Mouse (Mus musculus) midbrain, embryonic 11.5 days (tissue): ENCODE data around the gene Tmem80. TPM values are rescaled to one million over a fixed set of nuclear protein-coding genes. Genes with fewer than 3 reads are reported as not detected.

ENCODE experiments used
- ATAC-seq: fragments of 200-750 bp; cut with Nextera tagmentation; 2 replicates; pipeline ENCODE4 v1.8.0; 2017; ENCODE audit warnings: moderate TSS enrichment, moderate library complexity; ENCODE audit not compliant: low FRiP score
- DNase-seq: peaks from one replicate; pipeline ENCODE4 v3.0.0; 2015; ENCODE audit warnings: low spot score; ENCODE audit errors: missing footprints
- H3K27ac ChIP-seq: fragments of 300-500 bp; sonication (generic); 2 replicates; pipeline ENCODE4 v1.5.1; 2014; ENCODE audit warnings: low read depth, low read length
- H3K27me3 ChIP-seq: fragments of 300-500 bp; sonication (generic); 2 replicates; pipeline ENCODE4 v1.6.1; 2014; ENCODE audit warnings: mild to moderate bottlenecking, low read length, moderate library complexity, mixed read lengths; ENCODE audit not compliant: control insufficient read depth, insufficient read depth
- H3K36me3 ChIP-seq: fragments of 300-500 bp; sonication (generic); 2 replicates; pipeline ENCODE4 v1.6.1; 2014; ENCODE audit warnings: mild to moderate bottlenecking, low read length, moderate library complexity, mixed read lengths; ENCODE audit not compliant: control insufficient read depth, insufficient read depth
- H3K4me1 ChIP-seq: fragments of 300-500 bp; sonication (generic); 2 replicates; pipeline ENCODE4 v1.6.1; 2014; ENCODE audit warnings: low read length; ENCODE audit not compliant: control insufficient read depth, insufficient read depth
- H3K4me2 ChIP-seq: fragments of 300-500 bp; sonication (generic); 2 replicates; pipeline ENCODE4 v1.6.1; 2014; ENCODE audit warnings: mild to moderate bottlenecking, moderate library complexity
- H3K4me3 ChIP-seq: fragments of 300-500 bp; sonication (generic); 2 replicates; pipeline ENCODE4 v1.5.1; 2014; ENCODE audit warnings: low read depth, low read length
- H3K9ac ChIP-seq: fragments of 300-500 bp; sonication (generic); 2 replicates; pipeline ENCODE4 v1.6.1; 2014; ENCODE audit warnings: low read length
- H3K9me3 ChIP-seq: fragments of 300-500 bp; sonication (generic); 2 replicates; pipeline ENCODE4 v1.6.1; 2016; ENCODE audit warnings: low read length; ENCODE audit not compliant: control insufficient read depth
- WGBS: fragments of 180-500 bp; shearing (Covaris S2); extraction: QIAGEN DNeasy Blood & Tissue Kit; methylation state at CpG from one replicate; pipeline ENCODE4 v1.1.7; 2014; 5-methylcytosine and 5-hydroxymethylcytosine counted together
- polyA plus RNA-seq: library from polyadenylated mRNA; unstranded; fragments of >200 nt; fragmentation: Nextera tagmentation; extraction: Ambion mirVana; gene quantifications from 2 replicates; pipeline ENCODE4 v1.2.1, GENCODE M21; 2014

The Tmem80 gene
- polyA plus RNA-seq, 1 experiment from 2014 or later: 34.4 TPM

GRCm38 (mm10) chr7:141343230-141343629, 15.7 kb downstream of the Tmem80 start:
- H3K27me3 ChIP-seq: peaks cover 3% of the 10 kb centered on the region; the same call in 1 of the 2 replicates
- H3K4me2 ChIP-seq: no peak overlapping the region
- no peaks in the 10 kb centered on the region for H3K9me3 ChIP-seq
- peaks cover 6% of the 10 kb centered on the region; the same call in 1 of the 2 replicates for H3K4me1 ChIP-seq
- 63% methylated on average over 2 of the region's 2 CpGs for WGBS
- H3K9ac ChIP-seq: no peak overlapping the region
- no peaks in the 10 kb centered on the region for H3K36me3 ChIP-seq
- ATAC-seq (no peak), DNase-seq (no peak)
- no peak overlapping the region for H3K27ac ChIP-seq
- H3K4me3 ChIP-seq: no peak overlapping the region

GRCm38 (mm10) chr7:141343696-141344095, 16.2 kb downstream of the Tmem80 start:
- Histone ChIP-seq H3K9ac (no peak overlapping the region), H3K4me2 (no peak overlapping the region), H3K4me1 (peaks cover 2% of the 10 kb centered on the region; the same call in 1 of the 2 replicates), H3K27ac (no peak overlapping the region), H3K27me3 (no peaks in the 10 kb centered on the region), H3K9me3 (no peaks in the 10 kb centered on the region), H3K4me3 (no peak overlapping the region), H3K36me3 (no peaks in the 10 kb centered on the region)
- WGBS: 84% methylated on average over 7 of the region's 7 CpGs
- ATAC-seq (no peak), DNase-seq (no peak)

GRCm38 (mm10) chr7:141344787-141345186, 17.2 kb downstream of the Tmem80 start:
- no peaks in the 10 kb centered on the region for H3K4me1 ChIP-seq
- H3K9me3 ChIP-seq: no peaks in the 10 kb centered on the region
- H3K36me3 ChIP-seq: no peaks in the 10 kb centered on the region
- no peak overlapping the region for H3K9ac ChIP-seq
- H3K27ac ChIP-seq: no peak overlapping the region
- no peak overlapping the region for H3K4me2 ChIP-seq
- 90% methylated on average over 5 of the region's 5 CpGs for WGBS
- ATAC-seq (no peak), DNase-seq (no peak)
- H3K27me3 ChIP-seq: no peaks in the 10 kb centered on the region
- H3K4me3 ChIP-seq: no peak overlapping the region

- no peaks in the 10 kb centered on the region for H3K27me3 ChIP-seq
Measured at GRCm38 (mm10) chr7:141351061-141351460, 23.5 kb downstream of the Tmem80 start.

GRCm38 (mm10) chr7:141355051-141355450, 27.5 kb downstream of the Tmem80 start:
- 76% methylated on average over 8 of the region's 8 CpGs for WGBS
- ATAC-seq (no peak), DNase-seq (no peak)
- H3K36me3 ChIP-seq: no peaks in the 10 kb centered on the region
- H3K9me3 ChIP-seq: no peaks in the 10 kb centered on the region
- no peak overlapping the region for H3K4me3 ChIP-seq
- no peak overlapping the region for H3K27ac ChIP-seq
- no peak overlapping the region for H3K4me2 ChIP-seq
- H3K9ac ChIP-seq: no peak overlapping the region
- no peaks in the 10 kb centered on the region for H3K27me3 ChIP-seq
- no peaks in the 10 kb centered on the region for H3K4me1 ChIP-seq

More at GRCm38 (mm10) chr7:141351061-141351460, 23.5 kb downstream of the Tmem80 start:
- Histone ChIP-seq H3K4me1 (no peaks in the 10 kb centered on the region), H3K4me2 (no peak overlapping the region), H3K9ac (no peak overlapping the region), H3K9me3 (no peaks in the 10 kb centered on the region), H3K27ac (no peak overlapping the region), H3K36me3 (no peaks in the 10 kb centered on the region), H3K4me3 (no peak overlapping the region)
- ATAC-seq (no peak), DNase-seq (no peak)
- 78% methylated on average over 6 of the region's 6 CpGs for WGBS

- Histone ChIP-seq H3K4me3 (no peak overlapping the region), H3K36me3 (no peaks in the 10 kb centered on the region), H3K4me1 (no peaks in the 10 kb centered on the region), H3K27ac (no peak overlapping the region), H3K9me3 (no peaks in the 10 kb centered on the region), H3K4me2 (no peak overlapping the region), H3K9ac (no peak overlapping the region), H3K27me3 (no peaks in the 10 kb centered on the region)
- no peak for ATAC-seq
- no peak for DNase-seq
- WGBS: 61% methylated on average over 12 of the region's 12 CpGs
Measured at GRCm38 (mm10) chr7:141355626-141356326, 28.2 kb downstream of the Tmem80 start.

- Histone ChIP-seq H3K4me1 (no peaks in the 10 kb centered on the region), H3K27ac (no peak overlapping the region), H3K9ac (no peak overlapping the region), H3K9me3 (no peaks in the 10 kb centered on the region), H3K36me3 (no peaks in the 10 kb centered on the region), H3K4me3 (no peak overlapping the region), H3K27me3 (peaks cover 5% of the 10 kb centered on the region), H3K4me2 (no peak overlapping the region)
- no peak for ATAC-seq
- DNase-seq: no peak
- 79% methylated on average over 14 of the region's 14 CpGs for WGBS
Measured at GRCm38 (mm10) chr7:141356971-141357370, 29.4 kb downstream of the Tmem80 start.

GRCm38 (mm10) chr7:141361510-141361909, 34.0 kb downstream of the Tmem80 start:
- 11% methylated on average over 24 of the region's 24 CpGs for WGBS
- Histone ChIP-seq H3K4me2 (no peak overlapping the region), H3K36me3 (no peaks in the 10 kb centered on the region), H3K4me3 (no peak overlapping the region), H3K9ac (no peak overlapping the region), H3K27me3 (peaks cover 5% of the 10 kb centered on the region), H3K4me1 (no peaks in the 10 kb centered on the region), H3K9me3 (no peaks in the 10 kb centered on the region), H3K27ac (no peak overlapping the region)
- no peak for DNase-seq
- no peak for ATAC-seq

GRCm38 (mm10) chr7:141363106-141363751, 35.7 kb downstream of the Tmem80 start:
- no peaks in the 10 kb centered on the region for H3K36me3 ChIP-seq
- no peak overlapping the region for H3K9ac ChIP-seq
- no peak overlapping the region for H3K4me2 ChIP-seq
- H3K9me3 ChIP-seq: no peaks in the 10 kb centered on the region
- H3K4me3 ChIP-seq: no peak overlapping the region
- H3K4me1 ChIP-seq: no peaks in the 10 kb centered on the region
- DNase-seq: peak; percentile 94
- no peak overlapping the region for H3K27ac ChIP-seq
- ATAC-seq: peak; percentile 52; the same call in 1 of the 2 replicates
- 59% methylated on average over 4 of the region's 4 CpGs for WGBS
- H3K27me3 ChIP-seq: peaks cover 5% of the 10 kb centered on the region
